Mouse (Mus musculus): ENCODE results near the gene Cmtm6. TPM values are rescaled to one million over a fixed set of nuclear protein-coding genes. Genes with fewer than 3 reads are reported as not detected.

Cmtm6 gene
- polyA plus RNA-seq (2015; fragmentation: Illumina TruSeq; extraction: RNeasy Lipid Tissue Mini Kit (QIAGEN cat#74804); ENCODE audit: insufficient read depth, low read depth, low replicate concordance): 12.1 TPM

DNA sequence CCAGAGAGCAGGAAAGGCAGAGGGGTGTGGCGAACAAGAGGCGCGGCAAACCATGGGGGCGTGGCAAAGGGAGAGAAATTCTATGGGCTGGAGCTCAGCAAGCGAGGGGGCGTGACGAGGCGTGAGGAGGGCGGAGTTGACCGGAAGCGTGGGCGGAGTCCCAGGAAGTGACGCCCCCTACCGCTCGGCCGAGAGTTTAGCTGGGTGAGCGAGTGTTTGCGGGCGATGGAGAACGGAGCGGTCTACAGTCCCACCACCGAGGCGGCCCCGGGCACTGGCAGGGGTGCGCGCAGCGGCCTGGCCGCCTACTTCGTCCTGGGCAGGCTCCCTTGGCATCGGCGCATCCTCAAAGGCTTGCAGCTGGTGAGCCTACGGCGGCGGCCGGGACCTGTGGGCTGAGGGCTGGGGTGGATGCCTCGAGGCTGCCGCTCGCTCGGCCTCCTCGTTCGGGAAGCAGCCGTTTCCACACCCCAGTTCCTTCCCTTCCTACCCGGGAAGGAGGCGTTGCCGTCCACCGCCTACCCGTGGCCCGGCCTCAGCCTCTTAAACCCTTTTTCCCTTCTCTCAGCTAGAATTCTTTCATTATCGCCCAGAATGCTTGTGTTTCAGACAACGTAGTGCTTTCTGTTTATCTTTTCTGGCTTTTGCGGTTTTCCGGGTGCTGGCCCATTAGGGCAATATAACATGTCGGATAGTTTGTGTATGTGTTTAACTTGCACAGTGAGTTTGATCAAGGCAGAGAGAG lies at the start of gene Cmtm6:
Gene Cmtm6 (plus strand): TSS at position 106 of the 745 bp plus-strand sequence.

DNA sequence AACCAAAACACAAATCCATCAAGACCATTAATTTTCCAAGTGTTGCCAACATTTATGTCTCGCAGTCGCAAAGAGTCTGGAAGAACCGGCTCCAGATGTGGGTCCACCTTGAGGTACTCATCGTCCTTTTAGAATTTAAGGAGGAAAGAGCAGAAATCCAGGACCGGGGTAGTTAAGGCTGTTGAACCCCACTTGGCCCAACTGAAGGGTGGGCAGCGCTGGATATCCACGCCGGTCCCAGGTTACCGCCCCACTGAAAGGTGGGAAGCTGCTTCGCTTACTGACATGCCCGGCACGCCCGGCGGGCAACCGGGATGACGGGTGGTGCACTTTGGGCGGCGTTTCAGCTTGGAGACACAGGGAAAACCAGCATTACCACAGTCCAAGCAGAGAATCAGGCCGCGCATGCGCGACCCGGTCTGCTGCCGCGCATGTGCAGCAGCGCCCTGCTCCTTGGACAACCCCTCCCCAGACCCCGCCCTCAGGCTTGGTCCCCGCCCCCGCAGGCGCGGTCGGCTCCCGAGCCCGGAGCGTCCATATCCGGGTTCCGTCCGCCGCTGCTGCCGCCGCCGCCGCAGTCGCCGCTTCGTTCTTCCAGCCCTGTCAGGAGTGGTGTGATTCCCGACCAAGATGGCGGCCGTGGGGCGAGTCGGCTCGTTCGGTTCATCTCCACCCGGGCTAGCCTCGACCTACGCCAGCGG lies 42.5 kb upstream of the Cmtm6 start, which contains the start of gene Dync1li1:
Gene Dync1li1 (plus strand): TSS at position 539 of the 701 bp plus-strand sequence.

DNA sequence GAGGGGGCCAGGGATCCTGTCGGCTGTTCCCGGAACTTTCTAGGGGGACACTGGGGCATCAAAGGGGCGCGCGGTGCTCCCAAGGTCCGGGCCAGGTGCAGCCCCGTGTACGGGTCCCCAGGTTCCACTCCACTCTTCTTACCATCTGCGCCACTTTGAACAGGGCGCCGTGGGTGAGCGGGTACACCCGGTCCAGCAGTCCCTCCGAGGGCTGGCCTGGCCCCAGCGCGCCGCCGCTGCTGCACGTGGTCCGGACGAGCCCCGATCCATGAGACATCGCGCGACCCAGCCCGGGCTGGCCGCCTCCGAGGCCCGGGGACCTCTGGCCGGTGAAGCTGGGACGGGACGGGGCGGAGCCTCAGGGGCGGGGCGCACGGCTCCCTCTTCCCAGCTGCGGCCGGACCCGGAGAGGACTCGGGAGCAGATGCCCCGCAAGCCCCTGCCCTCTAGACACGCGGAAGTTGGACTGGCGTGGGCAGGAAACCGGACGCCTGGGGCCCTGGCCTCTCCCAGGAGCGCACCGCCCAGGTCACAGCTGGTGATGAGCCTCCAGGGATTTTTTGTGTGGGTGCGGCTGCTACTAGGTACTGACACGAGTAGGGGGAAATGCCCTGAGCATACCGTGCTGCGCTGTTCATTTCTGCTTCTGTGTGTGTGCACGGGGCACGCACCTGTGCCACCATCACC lies 50.8 kb downstream of the Cmtm6 start, which contains the start of gene Cmtm7:
Gene Cmtm7 (minus strand): TSS at position 331 of the 687 bp plus-strand sequence.

Other genes with a start within 250 kb of the Cmtm6 start
- gene Ccr4, start 226.2 kb upstream of the Cmtm6 start, polyA plus RNA-seq (2015; fragmentation: Illumina TruSeq; extraction: RNeasy Lipid Tissue Mini Kit (QIAGEN cat#74804); ENCODE audit: insufficient read depth, low read depth, low replicate concordance): not detected
- not detected for gene C130032M10Rik, start 215.4 kb upstream of the Cmtm6 start, polyA plus RNA-seq (2015; fragmentation: Illumina TruSeq; extraction: RNeasy Lipid Tissue Mini Kit (QIAGEN cat#74804); ENCODE audit: insufficient read depth, low read depth, low replicate concordance)
- gene Trim71, start 166.7 kb upstream of the Cmtm6 start, polyA plus RNA-seq (2015; fragmentation: Illumina TruSeq; extraction: RNeasy Lipid Tissue Mini Kit (QIAGEN cat#74804); ENCODE audit: insufficient read depth, low read depth, low replicate concordance): not detected
- 12.9 TPM for gene Cnot10, start 90.9 kb upstream of the Cmtm6 start, polyA plus RNA-seq (2015; fragmentation: Illumina TruSeq; extraction: RNeasy Lipid Tissue Mini Kit (QIAGEN cat#74804); ENCODE audit: insufficient read depth, low read depth, low replicate concordance)
- gene Dync1li1, start 42.3 kb upstream of the Cmtm6 start, polyA plus RNA-seq (2015; fragmentation: Illumina TruSeq; extraction: RNeasy Lipid Tissue Mini Kit (QIAGEN cat#74804); ENCODE audit: insufficient read depth, low read depth, low replicate concordance): 6.9 TPM
- 6.4 TPM for gene Cmtm7, start 50.7 kb downstream of the Cmtm6 start, polyA plus RNA-seq (2015; fragmentation: Illumina TruSeq; extraction: RNeasy Lipid Tissue Mini Kit (QIAGEN cat#74804); ENCODE audit: insufficient read depth, low read depth, low replicate concordance)
- gene Cmtm8, start 113.0 kb downstream of the Cmtm6 start, polyA plus RNA-seq (2015; fragmentation: Illumina TruSeq; extraction: RNeasy Lipid Tissue Mini Kit (QIAGEN cat#74804); ENCODE audit: insufficient read depth, low read depth, low replicate concordance): 8.9 TPM
- gene Gpd1l, start 202.9 kb downstream of the Cmtm6 start, polyA plus RNA-seq (2015; fragmentation: Illumina TruSeq; extraction: RNeasy Lipid Tissue Mini Kit (QIAGEN cat#74804); ENCODE audit: insufficient read depth, low read depth, low replicate concordance): 6.7 TPM
- gene Osbpl10, start 247.5 kb downstream of the Cmtm6 start, polyA plus RNA-seq (2015; fragmentation: Illumina TruSeq; extraction: RNeasy Lipid Tissue Mini Kit (QIAGEN cat#74804); ENCODE audit: insufficient read depth, low read depth, low replicate concordance): 1.2 TPM

All from pancreas, adult 10 weeks (tissue).